Mouse (Mus musculus) lung, postnatal 0 days (tissue): ENCODE data around the gene Rassf3. TPM values are rescaled to one million over a fixed set of nuclear protein-coding genes. Genes with fewer than 3 reads are reported as not detected.

Experiments used
- ATAC-seq: fragments of 200-750 bp; cut with Nextera tagmentation; 2 replicates; pipeline ENCODE4 v1.8.0; 2017; ENCODE audit warnings: moderate library complexity
- DNase-seq: peaks from one replicate; pipeline ENCODE4 v3.0.0-alpha.2; 2016; ENCODE audit warnings: low spot score
- H3K27ac ChIP-seq: fragments of 300-500 bp; sonication (generic); 2 replicates; pipeline ENCODE4 v1.5.1; 2014; ENCODE audit warnings: antibody characterized with exemption, mild to moderate bottlenecking, low read length, mixed read lengths
- H3K27me3 ChIP-seq: fragments of 300-500 bp; sonication (generic); replicated peaks from 2 replicates; pipeline ENCODE4 v1.6.1; 2014; ENCODE audit warnings: low read length, mixed read lengths; ENCODE audit not compliant: insufficient read depth
- H3K36me3 ChIP-seq: fragments of 300-500 bp; sonication (generic); 2 replicates; pipeline ENCODE4 v1.6.1; 2014; ENCODE audit warnings: low read length, mixed read lengths; ENCODE audit not compliant: insufficient read depth
- H3K4me1 ChIP-seq: fragments of 300-500 bp; sonication (generic); 2 replicates; pipeline ENCODE4 v1.6.1; 2014; ENCODE audit warnings: antibody characterized with exemption, low read depth, low read length, mixed read lengths; ENCODE audit not compliant: insufficient read depth
- H3K4me2 ChIP-seq: fragments of 300-500 bp; sonication (generic); replicated peaks from 2 replicates; pipeline ENCODE4 v1.6.1; 2014; ENCODE audit warnings: low read depth, mild to moderate bottlenecking, low read length, moderate library complexity, mixed read lengths
- H3K4me3 ChIP-seq: fragments of 300-500 bp; sonication (generic); 2 replicates; pipeline ENCODE4 v1.5.1; 2014; ENCODE audit warnings: low read depth, low read length
- H3K9ac ChIP-seq: fragments of 300-500 bp; sonication (generic); replicated peaks from 2 replicates; pipeline ENCODE4 v1.6.1; 2014; ENCODE audit warnings: low read depth, mild to moderate bottlenecking
- H3K9me3 ChIP-seq: fragments of 300-500 bp; sonication (generic); 2 replicates; pipeline ENCODE4 v1.6.1; 2016; ENCODE audit warnings: low read length, mixed read lengths
- CTCF ChIP-seq: IDR thresholded peaks from 2 replicates; pipeline ENCODE4 v1.5.1; 2016; ENCODE audit warnings: antibody characterized with exemption, mild to moderate bottlenecking
- EP300 ChIP-seq: IDR thresholded peaks from 2 replicates; pipeline ENCODE4 v1.6.1; 2016; ENCODE audit warnings: antibody characterized with exemption, mild to moderate bottlenecking, control low read depth
- WGBS: fragments of 180-500 bp; shearing (Covaris S2); extraction: QIAGEN DNeasy Blood & Tissue Kit; methylation state at CpG from one replicate; pipeline ENCODE4 v1.1.7; 2014; 5-methylcytosine and 5-hydroxymethylcytosine counted together
- polyA plus RNA-seq: library from polyadenylated mRNA; unstranded; fragments of >200 nt; fragmentation: Nextera tagmentation; extraction: Ambion mirVana; gene quantifications from 2 replicates; pipeline ENCODE4 v1.2.1, GENCODE M21; 2015

Rassf3 gene
- polyA plus RNA-seq, 1 experiment from 2014 or later, result 22.9 TPM

- no peak overlapping the region for H3K4me3 ChIP-seq
- WGBS, result 8% methylated on average over 12 of the region's 12 CpGs
- peak; percentile 52 for ATAC-seq
- peaks cover 65% of the 10 kb centered on the region for H3K4me1 ChIP-seq
- TF ChIP-seq CTCF (no peak; the same call in 1 of the 2 replicates), EP300 (peak; percentile 73)
- peak overlapping the region; percentile 36 for H3K4me2 ChIP-seq
- peak; percentile 88 for DNase-seq
- peak overlapping the region; percentile 92 for H3K27ac ChIP-seq
- no peaks in the 10 kb centered on the region for H3K36me3 ChIP-seq
- H3K27me3 ChIP-seq, result no peaks in the 10 kb centered on the region
- H3K9ac ChIP-seq, result no peak overlapping the region
- H3K9me3 ChIP-seq, result no peaks in the 10 kb centered on the region
Observed at GRCm38 (mm10) chr10:121432041-121432634, 44.0 kb downstream of the Rassf3 start.

- 48% methylated on average over 15 of the region's 15 CpGs for WGBS
- Histone ChIP-seq H3K9me3 (no peaks in the 10 kb centered on the region), H3K9ac (no peak overlapping the region), H3K27me3 (no peaks in the 10 kb centered on the region), H3K4me2 (no peak overlapping the region), H3K4me1 (peaks cover 60% of the 10 kb centered on the region), H3K27ac (peak overlapping the region; percentile 92), H3K36me3 (no peaks in the 10 kb centered on the region), H3K4me3 (no peak overlapping the region)
- TF ChIP-seq EP300 (no peak), CTCF (no peak)
- ATAC-seq (no peak), DNase-seq (no peak)
Observed at GRCm38 (mm10) chr10:121430764-121431540, 45.2 kb downstream of the Rassf3 start.

DNA sequence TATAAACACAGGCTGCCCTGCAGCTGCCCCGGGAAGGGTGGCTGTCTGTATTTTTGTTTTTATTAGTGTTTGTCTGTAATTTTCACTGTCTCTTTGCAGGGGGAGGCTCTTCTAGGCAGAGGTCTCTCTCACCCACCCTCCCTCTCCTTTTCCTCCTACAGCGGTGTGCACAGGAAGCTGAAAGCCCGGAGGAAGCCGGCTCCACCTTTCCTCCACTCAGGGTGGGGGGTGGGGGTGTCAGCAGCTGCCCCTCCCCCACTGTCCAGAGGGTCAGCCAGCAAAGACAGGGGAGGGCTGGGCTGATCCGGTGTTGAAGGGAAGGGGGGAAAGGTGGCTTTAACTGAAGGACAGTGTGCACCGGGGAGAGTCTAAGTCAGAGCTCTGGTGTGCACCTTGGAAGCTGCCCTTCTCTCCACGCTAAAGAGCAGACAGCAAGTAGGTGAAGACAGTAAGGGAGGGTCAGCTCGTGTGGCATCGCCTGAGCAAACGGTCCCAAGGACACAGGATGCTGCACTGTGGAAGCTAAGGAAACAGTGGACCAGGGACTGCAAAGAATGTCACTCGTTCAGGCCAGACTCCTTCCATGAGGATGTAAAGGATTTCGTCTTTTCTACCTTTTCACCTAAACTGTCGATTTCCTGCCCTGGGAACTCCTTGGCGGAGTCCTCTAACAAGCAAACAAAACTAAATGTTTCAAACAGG lies 46.0 kb downstream of the Rassf3 start:
- ATAC-seq, result peak; percentile 57
- Histone ChIP-seq H3K27me3 (no peaks in the 10 kb centered on the region), H3K36me3 (no peaks in the 10 kb centered on the region), H3K4me2 (peak overlapping the region; percentile 40), H3K27ac (peak overlapping the region; percentile 92), H3K9me3 (no peaks in the 10 kb centered on the region), H3K4me1 (peaks cover 57% of the 10 kb centered on the region), H3K9ac (no peak overlapping the region), H3K4me3 (no peak overlapping the region)
- TF ChIP-seq CTCF (no peak), EP300 (peak; percentile 75)
- 9% methylated on average over 14 of the region's 14 CpGs for WGBS
- peak; percentile 64 for DNase-seq

DNA sequence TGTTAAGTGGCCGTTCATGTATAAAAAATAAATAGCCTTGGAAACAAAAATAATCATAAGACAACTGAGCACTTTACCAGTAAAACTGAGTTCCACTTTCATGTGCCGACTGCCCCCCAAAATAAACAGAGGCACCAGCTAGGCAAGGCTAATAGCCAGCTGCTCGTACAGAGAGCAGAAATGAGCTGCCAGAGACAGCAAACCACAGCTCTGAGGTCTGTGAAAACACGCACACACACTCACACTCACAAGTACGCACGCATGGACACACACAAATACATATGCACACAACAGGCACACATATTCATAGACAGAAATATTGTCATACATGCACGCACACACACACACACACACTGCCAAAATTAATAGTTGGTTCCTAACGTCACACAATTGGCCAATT lies 46.6 kb downstream of the Rassf3 start:
- H3K4me1 ChIP-seq, result peaks cover 57% of the 10 kb centered on the region

DNA sequence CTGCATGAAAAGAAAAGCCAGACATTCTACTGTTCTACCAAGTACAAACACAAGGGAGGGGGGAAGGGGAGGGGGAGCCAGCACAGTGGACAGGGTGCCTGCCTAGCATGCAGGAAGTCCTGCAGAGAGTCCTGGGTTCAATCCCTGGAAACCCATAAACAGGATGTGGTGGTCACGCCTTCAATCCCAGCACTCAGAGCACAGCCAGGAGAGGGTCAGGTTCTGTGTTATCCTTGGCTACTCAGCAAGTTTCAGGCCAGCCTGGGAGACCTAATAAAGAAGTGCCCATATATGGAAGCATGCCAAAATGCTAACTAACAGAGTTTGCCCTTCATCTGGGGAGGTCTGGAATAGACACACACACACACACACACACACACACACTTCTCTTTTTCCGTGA lies 47.1 kb downstream of the Rassf3 start:
- Histone ChIP-seq H3K36me3 (no peaks in the 10 kb centered on the region), H3K4me1 (peaks cover 57% of the 10 kb centered on the region), H3K27me3 (no peaks in the 10 kb centered on the region), H3K9me3 (no peaks in the 10 kb centered on the region), H3K4me3 (no peak overlapping the region), H3K9ac (no peak overlapping the region), H3K4me2 (peak overlapping the region; percentile 40; the same call in 1 of the 2 replicates), H3K27ac (peak overlapping the region; percentile 92)
- peak; percentile 67 for ATAC-seq
- peak; percentile 80 for DNase-seq
- no peak for TF ChIP-seq CTCF
- peak; percentile 84 for TF ChIP-seq EP300
- WGBS, result 4% methylated on average over 2 of the region's 2 CpGs

More for the DNA sequence above, 46.6 kb downstream of the Rassf3 start:
- Histone ChIP-seq H3K4me3 (0 out of 2 replicates have a peak overlapping the region, but pooled peaks have one; percentile 5), H3K27ac (peak overlapping the region; percentile 92), H3K9me3 (no peaks in the 10 kb centered on the region), H3K9ac (no peak overlapping the region), H3K27me3 (no peaks in the 10 kb centered on the region), H3K36me3 (no peaks in the 10 kb centered on the region), H3K4me2 (peak overlapping the region; percentile 40)
- 6% methylated on average over 8 of the region's 8 CpGs for WGBS
- peak; percentile 6 for ATAC-seq
- TF ChIP-seq EP300 (no peak), CTCF (no peak)
- DNase-seq, result no peak
